Mouse (Mus musculus): ENCODE results near the gene Krt8. TPM values are rescaled to one million over a fixed set of nuclear protein-coding genes. Genes with fewer than 3 reads are reported as not detected.
A peak's percentile ranks its signal among the peaks of the same experiment; 100 is the strongest.

The Krt8 gene
- polyA plus RNA-seq (2016; fragmentation: Nextera tagmentation; extraction: Ambion mirVana): 43.1 and 55.5 TPM in 2 replicates

DNA sequence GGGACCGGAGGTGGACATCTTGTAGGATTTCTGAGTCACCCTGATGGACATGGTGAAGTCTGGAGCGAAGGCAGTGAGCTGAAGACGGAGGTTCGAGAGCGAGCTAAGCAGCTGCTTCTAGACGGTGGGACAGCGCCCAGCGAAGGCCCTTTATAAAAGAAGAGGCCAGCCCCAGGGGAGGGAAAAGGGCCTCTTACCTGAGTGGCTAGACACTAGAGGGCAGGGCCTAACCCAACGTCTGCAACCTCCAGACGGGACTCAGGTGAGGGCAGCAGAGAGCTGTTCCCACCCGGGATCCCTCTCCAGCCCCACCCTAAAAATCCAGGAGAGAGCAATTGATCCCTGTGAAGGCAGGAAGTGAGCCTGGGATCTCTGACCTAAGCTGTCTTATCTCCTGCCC is at the start of gene Krt8:
Gene Krt8 (minus strand): TSS at position 294 of the 400 bp plus-strand sequence.
- Histone ChIP-seq H3K4me3 (peak within 1 kb of the TSS; percentile 46), H3K27ac (peak within 1 kb of the TSS; percentile 56), H3K27me3 (ENCODE audit: insufficient read depth, poor library complexity, severe bottlenecking) (peaks cover 81% of the 10 kb centered on the region), H3K9me3 (no peaks in the 10 kb centered on the region), H3K36me3 (no peaks in the 10 kb centered on the region), H3K4me1 (replicated peaks) (peaks cover 64% of the 10 kb centered on the region)
- DNase-seq (ENCODE audit: low spot score): no peak
- 16% methylated on average over 11 of the region's 11 CpGs for WGBS

- Histone ChIP-seq H3K4me3 (peak overlapping the region; percentile 59), H3K9me3 (no peaks in the 10 kb centered on the region), H3K4me1 (replicated peaks) (peaks cover 6% of the 10 kb centered on the region), H3K36me3 (no peaks in the 10 kb centered on the region), H3K27me3 (ENCODE audit: insufficient read depth, poor library complexity, severe bottlenecking) (no peaks in the 10 kb centered on the region), H3K27ac (peak overlapping the region; percentile 84)
- WGBS: under 1% methylated on average over 30 of the region's 33 CpGs
- DNase-seq (ENCODE audit: low spot score): peak; percentile 80
Observed at GRCm38 (mm10) chr15:102051920-102052683, 47.8 kb upstream of the Krt8 start.

- DNase-seq (ENCODE audit: low spot score): no peak
- no peaks in the 10 kb centered on the region for H3K36me3 ChIP-seq
- H3K27ac ChIP-seq: no peak overlapping the region
- H3K4me3 ChIP-seq: no peak overlapping the region
- peaks cover 6% of the 10 kb centered on the region for H3K4me1 ChIP-seq (replicated peaks)
- H3K27me3 ChIP-seq (ENCODE audit: insufficient read depth, poor library complexity, severe bottlenecking): no peaks in the 10 kb centered on the region
- H3K9me3 ChIP-seq: no peaks in the 10 kb centered on the region
Observed at GRCm38 (mm10) chr15:102049871-102050270, 45.6 kb upstream of the Krt8 start.

- Histone ChIP-seq H3K4me1 (replicated peaks) (peaks cover 6% of the 10 kb centered on the region), H3K27ac (no peak overlapping the region), H3K4me3 (no peak overlapping the region), H3K9me3 (no peaks in the 10 kb centered on the region), H3K27me3 (ENCODE audit: insufficient read depth, poor library complexity, severe bottlenecking) (no peaks in the 10 kb centered on the region), H3K36me3 (no peaks in the 10 kb centered on the region)
- no peak for DNase-seq (ENCODE audit: low spot score)
- 91% methylated on average over 6 of the region's 6 CpGs for WGBS
Observed at GRCm38 (mm10) chr15:102048006-102048405, 43.7 kb upstream of the Krt8 start.

GRCm38 (mm10) chr15:102045691-102046090 is 41.4 kb upstream of the Krt8 start:
- DNase-seq (ENCODE audit: low spot score): no peak
- Histone ChIP-seq H3K4me3 (no peak overlapping the region), H3K4me1 (replicated peaks) (no peaks in the 10 kb centered on the region), H3K27ac (no peak overlapping the region), H3K36me3 (no peaks in the 10 kb centered on the region), H3K27me3 (ENCODE audit: insufficient read depth, poor library complexity, severe bottlenecking) (no peaks in the 10 kb centered on the region; the same call in 1 of the 2 replicates), H3K9me3 (no peaks in the 10 kb centered on the region)
- 93% methylated on average over 10 of the region's 10 CpGs for WGBS

DNA sequence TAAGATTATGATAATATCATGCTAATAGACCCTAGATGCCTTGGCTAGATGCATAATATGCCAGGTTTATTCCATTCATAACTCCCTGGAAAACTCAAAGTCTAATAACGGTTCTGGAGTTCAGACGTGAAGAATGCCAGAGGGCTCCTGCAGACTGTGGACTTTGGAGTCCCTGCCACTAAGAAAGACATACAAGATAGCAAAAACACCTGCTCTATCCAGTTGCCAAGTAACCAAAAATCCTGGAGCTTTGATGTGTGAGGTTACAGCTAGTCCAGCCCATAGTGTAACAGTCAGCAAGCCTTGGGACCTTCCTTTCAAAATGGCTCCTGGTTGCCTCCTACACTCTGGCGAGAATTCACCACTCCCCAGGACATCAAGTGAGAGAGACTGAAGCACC is 40.5 kb upstream of the Krt8 start:
- no peak for DNase-seq (ENCODE audit: low spot score)
- H3K27ac ChIP-seq: no peak overlapping the region
- WGBS: 79% methylated on average over 3 of the region's 3 CpGs
- no peaks in the 10 kb centered on the region for H3K4me1 ChIP-seq (replicated peaks)
- no peaks in the 10 kb centered on the region; the same call in 1 of the 2 replicates for H3K27me3 ChIP-seq (ENCODE audit: insufficient read depth, poor library complexity, severe bottlenecking)
- no peaks in the 10 kb centered on the region for H3K9me3 ChIP-seq
- H3K4me3 ChIP-seq: no peak overlapping the region
- H3K36me3 ChIP-seq: no peaks in the 10 kb centered on the region

DNA sequence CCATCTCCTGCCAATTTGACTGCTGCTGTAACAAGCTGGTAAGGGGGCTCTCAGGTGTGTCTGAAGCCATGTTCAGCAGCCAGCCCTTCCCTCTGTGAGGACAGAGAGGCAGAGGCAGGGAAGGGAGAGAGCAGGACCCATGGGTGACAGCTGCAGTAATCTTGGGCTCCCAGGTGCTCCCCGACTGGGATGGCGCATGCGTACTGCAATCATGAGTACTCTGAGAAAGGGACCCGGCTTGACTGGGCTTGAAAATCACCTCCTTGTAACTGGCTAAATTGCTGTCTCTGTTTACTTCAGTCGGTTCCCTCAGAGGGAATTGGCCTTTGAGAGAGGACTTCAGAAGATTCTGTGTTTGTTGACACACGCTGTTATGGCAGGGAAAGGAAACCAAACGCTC is 37.7 kb upstream of the Krt8 start:
- Histone ChIP-seq H3K27ac (no peak overlapping the region), H3K36me3 (no peaks in the 10 kb centered on the region), H3K9me3 (no peaks in the 10 kb centered on the region), H3K4me3 (no peak overlapping the region), H3K4me1 (replicated peaks) (no peaks in the 10 kb centered on the region), H3K27me3 (ENCODE audit: insufficient read depth, poor library complexity, severe bottlenecking) (no peaks in the 10 kb centered on the region; the same call in 1 of the 2 replicates)
- no peak for DNase-seq (ENCODE audit: low spot score)
- WGBS: 70% methylated on average over 7 of the region's 7 CpGs

- no peak overlapping the region for H3K4me3 ChIP-seq
- DNase-seq (ENCODE audit: low spot score): no peak
- H3K9me3 ChIP-seq: no peaks in the 10 kb centered on the region
- no peaks in the 10 kb centered on the region for H3K36me3 ChIP-seq
- H3K27me3 ChIP-seq (ENCODE audit: insufficient read depth, poor library complexity, severe bottlenecking): no peaks in the 10 kb centered on the region; the same call in 1 of the 2 replicates
- H3K4me1 ChIP-seq (replicated peaks): no peaks in the 10 kb centered on the region
- 86% methylated on average over 4 of the region's 4 CpGs for WGBS
- no peak overlapping the region for H3K27ac ChIP-seq
Observed at GRCm38 (mm10) chr15:102040277-102040676, 36.0 kb upstream of the Krt8 start.

DNA sequence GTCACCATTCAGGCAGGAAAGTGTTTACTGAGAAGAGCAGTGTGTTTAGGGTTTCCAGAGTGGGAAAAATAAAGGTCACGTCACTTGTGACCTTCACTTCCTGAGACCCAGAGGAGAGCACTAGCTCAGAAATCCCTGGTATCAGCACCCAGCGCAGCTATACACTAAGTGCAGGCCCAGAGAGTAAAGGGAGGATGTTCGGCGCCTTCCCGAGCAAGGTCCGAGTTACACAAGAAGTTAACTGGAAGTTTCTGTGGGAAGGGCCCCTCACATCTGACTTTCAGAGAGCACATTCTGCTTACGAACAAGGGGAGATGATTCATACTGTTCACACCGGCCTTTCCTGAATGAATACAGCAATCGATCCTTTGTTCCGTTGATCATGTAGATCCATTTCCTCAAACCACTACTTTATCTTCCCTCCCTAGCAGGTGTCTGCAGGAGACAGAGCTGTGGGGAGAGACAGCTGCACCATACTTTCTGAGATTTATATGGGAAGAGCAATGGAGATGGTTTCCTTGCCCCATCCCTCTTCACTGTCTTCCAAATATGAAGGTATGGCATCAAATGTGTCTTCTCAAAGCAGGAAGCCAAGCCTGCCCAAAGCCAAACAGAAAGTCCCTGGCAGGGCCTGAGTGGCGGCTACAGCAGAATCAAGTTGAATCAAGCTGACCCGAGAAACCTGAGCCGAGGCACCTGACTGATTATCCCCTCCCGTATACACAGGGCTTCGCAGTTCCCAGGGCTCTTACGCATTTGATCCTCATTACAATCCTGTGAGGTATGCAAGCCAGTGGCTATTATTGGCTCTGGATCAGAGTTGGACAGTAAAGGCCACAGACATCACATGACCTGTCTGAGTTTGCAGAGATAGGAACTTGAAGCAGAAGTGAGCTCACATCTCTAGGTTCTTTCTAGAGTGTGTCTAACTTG is 30.1 kb upstream of the Krt8 start:
- no peak for DNase-seq (ENCODE audit: low spot score)
- H3K27ac ChIP-seq: no peak overlapping the region
- H3K9me3 ChIP-seq: no peaks in the 10 kb centered on the region
- no peak overlapping the region for H3K4me3 ChIP-seq
- peaks cover 7% of the 10 kb centered on the region for H3K27me3 ChIP-seq (ENCODE audit: insufficient read depth, poor library complexity, severe bottlenecking)
- peaks cover 8% of the 10 kb centered on the region; the same call in 1 of the 2 replicates for H3K36me3 ChIP-seq
- 70% methylated on average over 16 of the region's 16 CpGs for WGBS
- no peaks in the 10 kb centered on the region for H3K4me1 ChIP-seq (replicated peaks)

DNA sequence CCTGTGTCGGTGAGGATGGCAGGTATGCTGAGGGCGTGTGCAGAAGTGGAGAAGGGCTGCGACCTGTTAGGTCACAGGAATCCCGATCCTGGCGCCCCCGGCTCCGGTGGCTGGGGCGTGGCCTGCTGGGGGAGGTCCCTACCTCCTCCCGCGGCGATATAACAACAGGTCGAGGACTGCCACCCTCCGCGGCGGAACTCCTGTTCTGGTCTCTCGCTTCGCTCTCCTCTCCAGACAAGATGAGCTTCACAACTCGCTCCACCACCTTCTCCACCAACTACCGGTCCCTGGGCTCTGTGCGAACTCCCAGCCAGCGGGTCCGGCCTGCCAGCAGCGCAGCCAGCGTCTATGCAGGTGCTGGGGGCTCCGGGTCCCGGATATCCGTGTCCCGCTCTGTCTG is 23.8 kb upstream of the Krt8 start, which contains the start of gene Krt18:
Gene Krt18 (plus strand): TSS at position 141 of the 400 bp plus-strand sequence.
- Histone ChIP-seq H3K9me3 (no peaks in the 10 kb centered on the region), H3K4me1 (replicated peaks) (peaks cover 40% of the 10 kb centered on the region), H3K36me3 (peaks cover 8% of the 10 kb centered on the region; the same call in 1 of the 2 replicates), H3K4me3 (peak within 1 kb of the TSS; percentile 52), H3K27me3 (ENCODE audit: insufficient read depth, poor library complexity, severe bottlenecking) (peaks cover 67% of the 10 kb centered on the region), H3K27ac (peak within 1 kb of the TSS; percentile 73)
- under 1% methylated on average over 28 of the region's 28 CpGs for WGBS
- DNase-seq (ENCODE audit: low spot score): no peak

GRCm38 (mm10) chr15:102026430-102026829 is 22.1 kb upstream of the Krt8 start:
- H3K4me3 ChIP-seq: no peak overlapping the region

GRCm38 (mm10) chr15:102025136-102025872 is 21.0 kb upstream of the Krt8 start:
- H3K27ac ChIP-seq: peak overlapping the region; percentile 80
- no peaks in the 10 kb centered on the region for H3K9me3 ChIP-seq
- peak overlapping the region; percentile 38 for H3K4me3 ChIP-seq
- H3K4me1 ChIP-seq (replicated peaks): peaks cover 48% of the 10 kb centered on the region
- peaks cover 67% of the 10 kb centered on the region for H3K27me3 ChIP-seq (ENCODE audit: insufficient read depth, poor library complexity, severe bottlenecking)
- peak; percentile 47 for DNase-seq (ENCODE audit: low spot score)
- 3% methylated on average over 22 of the region's 22 CpGs for WGBS
- no peaks in the 10 kb centered on the region for H3K36me3 ChIP-seq

More at GRCm38 (mm10) chr15:102026430-102026829, 22.1 kb upstream of the Krt8 start:
- no peaks in the 10 kb centered on the region for H3K9me3 ChIP-seq
- WGBS: 8% methylated on average over 12 of the region's 12 CpGs
- peaks cover 67% of the 10 kb centered on the region for H3K27me3 ChIP-seq (ENCODE audit: insufficient read depth, poor library complexity, severe bottlenecking)
- peaks cover 7% of the 10 kb centered on the region; the same call in 1 of the 2 replicates for H3K36me3 ChIP-seq
- peak overlapping the region; percentile 59; the same call in 1 of the 2 replicates for H3K27ac ChIP-seq
- H3K4me1 ChIP-seq (replicated peaks): peaks cover 48% of the 10 kb centered on the region
- no peak for DNase-seq (ENCODE audit: low spot score)
